Mouse (Mus musculus): Measurements from ENCODE around the gene Nlgn3.

Nlgn3 gene

GRCm38 (mm10) chrX:101299055-101299454 lies at the start of gene Nlgn3:
Nlgn3 (plus strand) TSS chrX:101299168.
- DNase-seq (ENCODE audit: extremely low read depth, insufficient read length, low spot score), result no peak

GRCm38 (mm10) chrX:101253952-101254729 lies 44.8 kb upstream of the Nlgn3 start, which contains the start of gene Foxo4:
Foxo4 (plus strand) TSS chrX:101254528.
- DNase-seq (ENCODE audit: extremely low read depth, insufficient read length, low spot score), result peak; percentile 73

GRCm38 (mm10) chrX:101254740-101255139 lies 44.2 kb upstream of the Nlgn3 start:
- no peak for DNase-seq (ENCODE audit: extremely low read depth, insufficient read length, low spot score)

- no peak for DNase-seq (ENCODE audit: extremely low read depth, insufficient read length, low spot score)
These were observed 42.4 kb upstream of the Nlgn3 start for GRCm38 (mm10) chrX:101256603-101257002.

- no peak for DNase-seq (ENCODE audit: extremely low read depth, insufficient read length, low spot score)
These were observed 38.3 kb upstream of the Nlgn3 start for GRCm38 (mm10) chrX:101260441-101261325.

GRCm38 (mm10) chrX:101263892-101264291 lies 35.1 kb upstream of the Nlgn3 start, which contains the start of gene Gm614:
Gm614 (minus strand) TSS chrX:101263992.
- DNase-seq (ENCODE audit: extremely low read depth, insufficient read length, low spot score), result no peak

GRCm38 (mm10) chrX:101266631-101267030 lies 32.3 kb upstream of the Nlgn3 start:
- no peak for DNase-seq (ENCODE audit: extremely low read depth, insufficient read length, low spot score)

GRCm38 (mm10) chrX:101268025-101268754 lies 30.8 kb upstream of the Nlgn3 start, which contains the start of gene Il2rg:
Il2rg (minus strand) TSS chrX:101268255.
- no peak for DNase-seq (ENCODE audit: extremely low read depth, insufficient read length, low spot score)

GRCm38 (mm10) chrX:101268755-101269124 lies 30.2 kb upstream of the Nlgn3 start, which contains the start of gene Gm20489:
Gm20489 (minus strand) TSS chrX:101269023.
- no peak for DNase-seq (ENCODE audit: extremely low read depth, insufficient read length, low spot score)

- no peak for DNase-seq (ENCODE audit: extremely low read depth, insufficient read length, low spot score)
These were observed 25.6 kb upstream of the Nlgn3 start for GRCm38 (mm10) chrX:101273410-101273809.

GRCm38 (mm10) chrX:101273875-101274738 lies 24.9 kb upstream of the Nlgn3 start, which contains the start of gene Med12:
Med12 (plus strand) TSS chrX:101274030.
- DNase-seq (ENCODE audit: extremely low read depth, insufficient read length, low spot score), result peak; percentile 94

GRCm38 (mm10) chrX:101282813-101283212 lies 16.2 kb upstream of the Nlgn3 start:
- no peak for DNase-seq (ENCODE audit: extremely low read depth, insufficient read length, low spot score)

- peak; percentile 47 for DNase-seq (ENCODE audit: extremely low read depth, insufficient read length, low spot score)
These were observed 13.4 kb upstream of the Nlgn3 start for GRCm38 (mm10) chrX:101285534-101285933.

- DNase-seq (ENCODE audit: extremely low read depth, insufficient read length, low spot score), result no peak
These were observed 12.9 kb upstream of the Nlgn3 start for GRCm38 (mm10) chrX:101285953-101286670.

GRCm38 (mm10) chrX:101287543-101287942 lies 11.4 kb upstream of the Nlgn3 start:
- no peak for DNase-seq (ENCODE audit: extremely low read depth, insufficient read length, low spot score)

- DNase-seq (ENCODE audit: extremely low read depth, insufficient read length, low spot score), result no peak
These were observed 10.5 kb upstream of the Nlgn3 start for GRCm38 (mm10) chrX:101288432-101288831.

GRCm38 (mm10) chrX:101289037-101289436 lies 9.9 kb upstream of the Nlgn3 start:
- no peak for DNase-seq (ENCODE audit: extremely low read depth, insufficient read length, low spot score)

- DNase-seq (ENCODE audit: extremely low read depth, insufficient read length, low spot score), result no peak
These were observed 8.9 kb upstream of the Nlgn3 start for GRCm38 (mm10) chrX:101290111-101290510.

Measured in 3134 (cell line).